Mouse (Mus musculus) olfactory bulb, adult 2 months (tissue): ENCODE data around the gene C1qtnf5.

ENCODE experiments used
- CTCF ChIP-seq: fragments of 200-500 bp; IDR thresholded peaks from 2 replicates; pipeline ENCODE4 v1.5.1; 2012; ENCODE audit warnings: low read depth, mild to moderate bottlenecking, low read length, moderate library complexity; ENCODE audit not compliant: insufficient read depth
- POLR2A ChIP-seq: fragments of 200-500 bp; IDR thresholded peaks from 2 replicates; pipeline ENCODE4 v1.6.1; 2012; ENCODE audit warnings: mild to moderate bottlenecking, low read depth, low read length, moderate library complexity; ENCODE audit not compliant: insufficient read depth

GRCm38 (mm10) chr9:44058606-44059005 is 48.4 kb upstream of the C1qtnf5 start:
- TF ChIP-seq POLR2A, result no peak
- no peak for TF ChIP-seq CTCF
